Mouse (Mus musculus) monocyte, adult 2 months (primary cell): ENCODE measurements around the gene AI597479.

Source experiments
- DNase-seq, 2 experiments: peaks; one replicate each; pipeline ENCODE4 v3.0.0; 2022; ENCODE audit warnings: low spot score in 2 of 2, low read depth in 1 of 2

Gene AI597479

DNA sequence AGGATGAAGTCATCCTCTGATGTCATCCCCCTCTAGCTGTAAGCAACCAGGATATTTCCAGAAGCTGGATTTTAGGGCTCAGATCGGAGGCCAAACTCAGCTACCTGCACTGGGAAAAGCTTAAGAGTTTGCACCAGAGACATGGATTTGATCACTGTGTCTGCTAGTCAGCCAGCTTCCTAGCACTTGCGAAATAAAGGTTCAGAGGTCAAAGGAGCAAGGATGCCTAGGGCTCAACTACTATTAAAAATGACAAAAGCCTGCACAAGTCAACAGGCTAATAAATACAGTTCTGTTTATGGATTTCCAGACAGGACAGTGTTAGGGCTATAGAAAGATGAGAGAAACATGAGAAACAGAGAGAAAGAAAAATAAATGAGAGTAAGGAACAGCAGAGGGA lies 59.4 kb downstream of the AI597479 start:
- no peak for DNase-seq

DNA sequence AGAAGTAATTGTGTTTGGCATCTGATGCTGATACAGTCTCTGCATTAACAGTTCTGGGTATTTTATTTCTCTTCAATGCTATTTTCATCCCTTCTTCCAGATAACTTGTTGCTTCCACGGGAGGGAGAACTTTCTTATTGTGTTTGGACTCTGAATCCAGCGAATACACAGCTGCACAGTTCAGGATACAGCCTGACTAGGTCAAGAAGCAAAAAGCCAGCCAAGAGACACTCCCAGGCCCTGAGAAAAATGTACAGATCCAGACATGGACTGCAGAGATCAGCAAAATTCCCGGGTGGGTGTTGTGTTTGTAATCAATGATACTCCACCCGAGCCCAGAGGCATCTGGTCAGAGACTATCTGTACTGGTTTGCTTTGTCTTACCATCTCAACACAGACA lies 60.9 kb downstream of the AI597479 start:
- no peak for DNase-seq

DNA sequence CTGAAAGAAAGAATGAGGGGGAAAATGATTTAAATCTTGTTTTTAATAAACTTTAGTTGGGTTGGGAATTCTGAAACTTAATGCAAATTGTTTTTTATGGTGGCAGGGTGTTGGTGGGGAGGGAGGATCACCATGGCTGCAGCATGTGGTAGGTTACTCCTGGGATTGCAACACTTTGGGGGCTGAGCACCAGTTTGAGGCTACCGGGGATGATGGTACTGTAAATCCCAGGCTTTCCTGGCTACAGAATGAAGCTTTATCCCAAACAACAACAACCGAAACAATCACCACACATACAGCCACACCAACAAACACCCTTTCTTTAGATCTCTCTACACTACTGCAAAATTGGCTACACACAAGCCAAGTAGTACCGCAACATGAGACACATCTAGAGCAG lies 63.9 kb downstream of the AI597479 start:
- no peak for DNase-seq

DNA sequence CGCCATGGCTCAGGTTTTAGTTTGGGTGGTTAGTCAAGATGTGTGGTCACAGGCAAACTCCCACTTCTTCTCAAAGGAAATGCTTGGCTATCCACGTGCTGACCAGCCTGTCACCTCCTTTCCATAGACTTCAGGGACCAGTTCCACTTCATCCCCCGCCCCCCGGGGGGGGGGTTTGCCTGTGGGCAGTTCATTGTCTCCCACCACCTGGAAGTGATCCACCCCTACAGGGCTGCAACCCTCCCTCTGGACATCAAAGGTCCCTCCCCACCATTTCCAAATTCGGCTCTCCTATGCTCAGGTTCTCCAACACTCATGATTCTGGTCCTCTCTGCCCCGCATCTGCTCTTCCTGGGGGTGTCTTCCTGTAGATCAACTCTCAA lies 64.6 kb downstream of the AI597479 start:
- no peak for DNase-seq

DNA sequence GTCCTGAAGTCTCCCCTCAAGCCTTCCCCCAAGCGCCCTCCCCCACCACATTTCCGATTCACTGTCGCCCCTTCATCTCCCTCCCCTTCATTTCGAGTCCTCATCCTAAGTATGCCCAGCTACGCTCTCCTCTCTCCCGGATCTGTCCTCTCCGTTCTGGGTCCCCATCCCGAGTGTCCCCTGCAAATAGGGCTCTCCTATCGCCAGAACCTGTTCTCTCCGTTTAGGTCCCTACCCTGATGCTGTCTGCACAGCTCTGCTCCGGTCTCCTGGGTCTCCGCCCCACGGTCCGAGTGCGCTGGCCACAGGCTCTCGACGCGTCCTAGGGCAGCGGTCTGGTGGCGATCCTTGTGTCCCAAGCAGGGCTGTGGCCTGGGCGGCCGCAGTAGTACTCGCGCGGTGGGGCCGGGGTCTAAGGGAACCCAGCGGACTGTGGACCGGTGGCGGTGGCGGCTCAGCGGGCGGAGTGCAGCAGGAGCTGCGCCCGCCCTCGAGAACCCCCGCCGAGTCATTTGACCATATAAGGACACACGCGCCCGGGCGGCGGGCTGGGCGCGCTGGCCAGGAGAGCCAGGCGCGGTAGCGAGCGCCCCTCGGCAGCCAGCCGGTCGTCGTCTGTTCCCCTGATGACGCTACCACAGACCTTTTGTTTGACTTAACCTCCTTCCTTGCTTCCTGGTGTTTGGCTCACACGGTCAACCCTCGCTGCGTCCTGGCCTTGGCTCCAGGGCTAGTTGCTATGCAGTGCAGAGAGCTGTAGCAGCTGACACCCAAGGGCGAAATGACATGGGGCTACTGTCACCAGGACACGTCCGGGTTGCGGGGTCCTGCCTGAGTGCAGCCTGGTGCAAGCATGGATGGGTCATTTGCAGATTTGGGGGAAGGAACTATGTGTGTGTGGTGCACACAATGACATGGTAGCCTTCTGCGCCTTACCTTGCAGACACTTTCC lies 65.2 kb downstream of the AI597479 start:
- no peak for DNase-seq

DNA sequence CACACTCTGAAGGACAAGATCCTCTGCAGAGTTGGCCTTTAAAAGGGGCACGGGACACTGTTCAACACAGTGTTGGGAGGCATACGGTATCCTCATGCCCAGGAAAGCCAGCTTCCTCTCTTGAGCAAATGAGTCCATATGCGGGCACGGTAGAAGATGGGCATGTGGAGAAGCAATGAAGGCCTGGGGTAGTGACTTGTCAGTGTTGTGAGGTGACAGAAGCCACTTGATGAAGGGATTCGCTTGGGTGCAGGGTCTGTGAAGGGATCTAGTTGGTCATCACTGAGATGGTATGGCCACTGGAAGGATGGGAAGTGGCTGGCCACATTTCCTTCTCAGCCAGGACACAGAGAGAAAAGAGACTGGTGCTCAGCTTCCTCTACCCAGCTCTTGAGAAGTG lies 66.1 kb downstream of the AI597479 start:
- DNase-seq = no peak
